Mouse (Mus musculus) hindbrain, embryonic 11.5 days (tissue): ENCODE results near the gene Akna. TPM values are rescaled to one million over a fixed set of nuclear protein-coding genes. Genes with fewer than 3 reads are reported as not detected.

Source experiments
- ATAC-seq: fragments of 200-750 bp; cut with Nextera tagmentation; 2 replicates; pipeline ENCODE4 v1.8.0; 2017; ENCODE audit warnings: mild to moderate bottlenecking, moderate TSS enrichment, moderate library complexity; ENCODE audit not compliant: low FRiP score
- DNase-seq: peaks from one replicate; pipeline ENCODE4 v3.0.0-alpha.2; 2015; ENCODE audit warnings: low spot score
- H3K27ac ChIP-seq: fragments of 300-500 bp; sonication (generic); 2 replicates; pipeline ENCODE4 v1.5.1; 2014; ENCODE audit warnings: mild to moderate bottlenecking, low read depth, low read length
- H3K27me3 ChIP-seq: fragments of 300-500 bp; sonication (generic); 2 replicates; pipeline ENCODE4 v1.6.1; 2014; ENCODE audit warnings: mild to moderate bottlenecking, low read length, moderate library complexity, mixed read lengths; ENCODE audit not compliant: control insufficient read depth, insufficient read depth
- H3K36me3 ChIP-seq: fragments of 300-500 bp; sonication (generic); 2 replicates; pipeline ENCODE4 v1.6.1; 2014; ENCODE audit warnings: mild to moderate bottlenecking, low read length, moderate library complexity, mixed read lengths; ENCODE audit not compliant: control insufficient read depth, insufficient read depth
- H3K4me1 ChIP-seq: fragments of 300-500 bp; sonication (generic); replicated peaks from 2 replicates; pipeline ENCODE4 v1.6.1; 2014; ENCODE audit warnings: low read length, mixed read lengths; ENCODE audit not compliant: control insufficient read depth, insufficient read depth
- H3K4me2 ChIP-seq: fragments of 300-500 bp; sonication (generic); replicated peaks from 2 replicates; pipeline ENCODE4 v1.6.1; 2014; ENCODE audit warnings: mild to moderate bottlenecking, low read depth, low read length
- H3K4me3 ChIP-seq: fragments of 300-500 bp; sonication (generic); 2 replicates; pipeline ENCODE4 v1.5.1; 2014; ENCODE audit warnings: low read depth, low read length
- H3K9ac ChIP-seq: fragments of 300-500 bp; sonication (generic); 2 replicates; pipeline ENCODE4 v1.6.1; 2014; ENCODE audit warnings: low read depth, low read length
- H3K9me3 ChIP-seq: fragments of 300-500 bp; sonication (generic); 2 replicates; pipeline ENCODE4 v1.6.1; 2016; ENCODE audit warnings: low read length; ENCODE audit not compliant: control insufficient read depth
- WGBS: fragments of 180-500 bp; shearing (Covaris S2); extraction: QIAGEN DNeasy Blood & Tissue Kit; methylation state at CpG from one replicate; pipeline ENCODE4 v1.1.7; 2014; 5-methylcytosine and 5-hydroxymethylcytosine counted together
- polyA plus RNA-seq: library from polyadenylated mRNA; unstranded; fragments of >200 nt; fragmentation: Nextera tagmentation; extraction: Ambion mirVana; gene quantifications from 2 replicates; pipeline ENCODE4 v1.2.1, GENCODE M21; 2014

The Akna gene
- polyA plus RNA-seq, 1 experiment from 2014 or later, result 5.7 TPM

DNA sequence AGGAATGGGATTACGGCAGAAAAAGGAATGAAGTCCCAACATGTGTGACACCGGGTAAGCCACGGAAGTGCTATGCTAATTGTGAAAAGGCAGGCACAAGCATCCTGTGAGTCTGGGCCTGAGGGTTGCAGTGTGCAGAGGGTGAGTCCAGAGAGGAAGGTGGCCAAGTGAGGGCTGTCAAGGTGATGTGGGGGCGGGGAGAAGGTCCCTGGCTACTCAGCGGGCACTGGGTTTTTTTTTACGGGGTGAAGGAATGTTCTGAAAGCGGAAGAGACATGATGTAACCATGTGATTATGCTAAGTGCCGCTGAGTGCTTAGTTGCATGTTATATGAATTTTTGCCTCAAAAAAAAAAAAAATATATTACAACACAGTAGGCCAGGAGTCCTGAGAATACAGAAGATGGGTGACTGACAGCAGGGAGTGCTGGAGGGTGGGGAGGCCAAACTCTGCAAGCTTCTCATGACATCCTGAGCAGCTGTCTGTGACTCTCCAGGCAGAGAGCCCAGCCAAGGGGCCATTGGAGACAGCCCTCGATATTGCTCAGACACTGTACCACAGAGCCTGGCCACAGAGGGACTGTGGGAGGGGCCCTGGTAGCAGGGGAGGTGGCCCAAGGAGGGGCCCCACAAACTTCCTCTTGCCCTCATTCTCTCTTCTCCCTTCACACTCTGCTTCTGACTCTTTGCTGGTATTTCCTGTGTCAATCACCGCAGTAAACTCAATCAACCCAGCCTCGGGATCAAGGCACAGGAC is 4.1 kb downstream of the Akna start:
- DNase-seq (no peak), ATAC-seq (no peak)
- WGBS, result 76% methylated on average over 11 of the region's 11 CpGs
- Histone ChIP-seq H3K4me3 (no peak overlapping the region), H3K4me2 (no peak overlapping the region), H3K4me1 (peaks cover 9% of the 10 kb centered on the region), H3K27me3 (no peaks in the 10 kb centered on the region), H3K27ac (no peak overlapping the region), H3K36me3 (no peaks in the 10 kb centered on the region), H3K9ac (no peak overlapping the region), H3K9me3 (no peaks in the 10 kb centered on the region)

- Histone ChIP-seq H3K4me1 (peaks cover 4% of the 10 kb centered on the region), H3K27ac (no peak overlapping the region), H3K9me3 (no peaks in the 10 kb centered on the region), H3K36me3 (no peaks in the 10 kb centered on the region), H3K9ac (no peak overlapping the region), H3K4me3 (no peak overlapping the region), H3K27me3 (no peaks in the 10 kb centered on the region), H3K4me2 (no peak overlapping the region)
- 85% methylated on average over 10 of the region's 10 CpGs for WGBS
- DNase-seq (no peak), ATAC-seq (no peak)
These were observed 5.1 kb downstream of the Akna start for GRCm38 (mm10) chr4:63397981-63398537.

- H3K4me2 ChIP-seq, result no peak overlapping the region
- no peak overlapping the region for H3K4me3 ChIP-seq
- no peak for ATAC-seq
- H3K9ac ChIP-seq, result no peak overlapping the region
- no peaks in the 10 kb centered on the region for H3K27me3 ChIP-seq
- no peak overlapping the region for H3K27ac ChIP-seq
- H3K36me3 ChIP-seq, result no peaks in the 10 kb centered on the region
- H3K9me3 ChIP-seq, result no peaks in the 10 kb centered on the region
- DNase-seq, result no peak
- peaks cover 10% of the 10 kb centered on the region for H3K4me1 ChIP-seq
- 85% methylated on average over 6 of the region's 6 CpGs for WGBS
These were observed 11.8 kb downstream of the Akna start for GRCm38 (mm10) chr4:63391322-63391721.

- Histone ChIP-seq H3K9me3 (no peaks in the 10 kb centered on the region), H3K4me2 (no peak overlapping the region), H3K27ac (peak overlapping the region; percentile 54), H3K4me1 (peaks cover 10% of the 10 kb centered on the region), H3K4me3 (no peak overlapping the region), H3K9ac (no peak overlapping the region), H3K27me3 (no peaks in the 10 kb centered on the region), H3K36me3 (no peaks in the 10 kb centered on the region)
- ATAC-seq, result peak; percentile 68
- no peak for DNase-seq
- 61% methylated on average over 11 of the region's 11 CpGs for WGBS
These were observed 13.1 kb downstream of the Akna start for GRCm38 (mm10) chr4:63389887-63390528.

DNA sequence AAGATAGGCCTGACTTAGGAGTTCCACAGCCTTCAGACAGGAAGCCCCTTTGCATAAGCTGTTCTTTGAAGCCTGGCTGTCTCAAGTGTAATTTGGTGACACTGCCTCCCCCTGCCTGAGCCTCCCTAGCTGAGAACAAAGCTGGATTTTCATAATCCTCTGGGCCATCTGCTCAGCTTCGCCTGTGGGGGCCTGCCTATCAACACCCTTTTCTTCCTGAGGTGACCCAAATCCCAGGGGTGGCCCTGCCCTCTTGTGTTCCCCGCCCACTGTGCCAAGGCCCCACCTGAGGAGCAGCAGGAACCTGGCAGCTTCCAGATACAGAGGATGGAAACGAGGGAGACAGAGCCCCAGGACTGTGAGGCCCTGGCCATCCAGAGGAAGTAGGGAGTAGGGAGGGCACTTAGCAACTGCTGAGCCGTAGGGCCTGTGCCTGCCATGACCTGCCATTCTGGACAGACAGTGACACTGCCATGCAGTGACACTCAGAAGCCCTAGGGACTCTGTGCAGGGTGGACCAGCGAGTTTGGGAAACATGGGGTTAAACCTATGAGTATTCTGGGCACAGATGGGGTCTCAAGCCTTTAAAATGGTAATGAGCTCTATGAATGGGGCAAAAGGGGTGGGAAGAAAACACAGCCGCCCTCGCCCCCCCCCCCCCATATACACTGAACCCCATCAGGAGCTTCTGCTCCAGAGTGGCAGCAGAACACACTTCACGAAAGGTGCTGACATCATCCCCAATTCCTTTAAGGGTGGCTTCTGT is 13.8 kb downstream of the Akna start:
- Histone ChIP-seq H3K9ac (peak overlapping the region; percentile 34; the same call in 1 of the 2 replicates), H3K27me3 (no peaks in the 10 kb centered on the region), H3K27ac (peak overlapping the region; percentile 74), H3K4me3 (no peak overlapping the region), H3K4me1 (peaks cover 10% of the 10 kb centered on the region), H3K36me3 (no peaks in the 10 kb centered on the region), H3K4me2 (no peak overlapping the region), H3K9me3 (no peaks in the 10 kb centered on the region)
- WGBS, result 33% methylated on average over 8 of the region's 8 CpGs
- ATAC-seq, result peak; percentile 81
- DNase-seq, result no peak

DNA sequence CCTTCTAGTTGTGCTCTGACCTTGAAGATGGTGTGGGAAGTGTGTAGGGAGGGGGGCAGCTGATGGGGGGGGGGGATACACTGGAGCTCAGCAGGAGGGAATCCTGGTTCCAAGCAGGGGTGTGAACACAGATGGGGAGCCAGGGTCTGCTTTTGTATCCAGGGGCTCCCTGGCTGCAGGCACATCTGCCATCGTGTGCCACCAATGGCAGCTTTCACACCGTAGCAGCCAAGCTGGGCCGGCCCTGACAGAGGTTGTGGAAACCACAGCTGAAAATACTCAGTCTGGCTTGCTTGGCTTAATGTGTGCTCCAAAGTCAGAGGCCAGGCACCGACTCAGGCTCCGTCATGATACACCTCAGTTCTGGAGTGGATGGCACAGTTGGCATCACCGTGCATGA is 15.1 kb downstream of the Akna start:
- DNase-seq (no peak), ATAC-seq (no peak)
- Histone ChIP-seq H3K36me3 (no peaks in the 10 kb centered on the region), H3K4me1 (peaks cover 10% of the 10 kb centered on the region), H3K9ac (no peak overlapping the region), H3K4me3 (no peak overlapping the region), H3K27ac (no peak overlapping the region), H3K4me2 (no peak overlapping the region), H3K9me3 (no peaks in the 10 kb centered on the region), H3K27me3 (no peaks in the 10 kb centered on the region)
- 74% methylated on average over 6 of the region's 6 CpGs for WGBS

GRCm38 (mm10) chr4:63385784-63386183 is 17.4 kb downstream of the Akna start:
- no peak for ATAC-seq

DNA sequence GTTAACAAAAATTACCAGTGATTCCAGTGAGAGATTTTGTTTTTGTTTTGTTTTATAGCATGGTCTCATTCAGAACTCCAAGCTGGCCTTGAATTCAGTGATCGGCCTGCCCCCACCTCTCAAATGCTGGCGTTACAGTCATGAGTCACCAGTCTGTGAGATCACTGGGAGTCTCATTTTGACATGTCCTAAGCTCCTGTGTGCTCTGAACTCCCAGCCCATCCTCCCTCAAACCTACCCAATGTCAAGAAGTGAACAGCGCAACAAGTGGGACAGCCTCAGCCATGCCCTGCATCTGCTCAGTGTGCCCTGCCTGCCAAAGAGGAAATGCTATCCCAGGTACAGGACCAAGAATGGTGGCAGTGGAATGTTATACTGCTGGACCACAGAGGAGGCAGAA is 17.9 kb downstream of the Akna start:
- Histone ChIP-seq H3K4me2 (no peak overlapping the region), H3K27ac (no peak overlapping the region), H3K4me1 (peaks cover 10% of the 10 kb centered on the region), H3K4me3 (no peak overlapping the region), H3K9ac (no peak overlapping the region), H3K36me3 (0 out of 2 replicates have a peak, but pooled peaks cover 2% of the 10 kb centered on the region), H3K9me3 (no peaks in the 10 kb centered on the region), H3K27me3 (no peaks in the 10 kb centered on the region)
- no peak for ATAC-seq
- WGBS, result 91% methylated on average over 3 of the region's 3 CpGs
- DNase-seq, result no peak

More at GRCm38 (mm10) chr4:63385784-63386183, 17.4 kb downstream of the Akna start:
- 0 out of 2 replicates have a peak, but pooled peaks cover 2% of the 10 kb centered on the region for H3K36me3 ChIP-seq
- 89% methylated on average over 11 of the region's 11 CpGs for WGBS
- no peak overlapping the region for H3K9ac ChIP-seq
- no peak overlapping the region for H3K27ac ChIP-seq
- no peak for DNase-seq
- H3K9me3 ChIP-seq, result no peaks in the 10 kb centered on the region
- no peak overlapping the region for H3K4me3 ChIP-seq
- peaks cover 10% of the 10 kb centered on the region for H3K4me1 ChIP-seq
- H3K27me3 ChIP-seq, result no peaks in the 10 kb centered on the region
- no peak overlapping the region for H3K4me2 ChIP-seq
